Mouse (Mus musculus): ENCODE measurements around the gene Cc2d1a.

Gene Cc2d1a

GRCm38 (mm10) chr8:84103601-84104000, 44.1 kb downstream of the Cc2d1a start:
- DNase-seq: no peak

- DNase-seq: no peak
Measured at GRCm38 (mm10) chr8:84101476-84102270, 46.1 kb downstream of the Cc2d1a start.

GRCm38 (mm10) chr8:84098376-84098775, 49.4 kb downstream of the Cc2d1a start:
- no peak for DNase-seq

- DNase-seq: no peak
Measured at GRCm38 (mm10) chr8:84096061-84096460, 51.7 kb downstream of the Cc2d1a start.

GRCm38 (mm10) chr8:84090585-84090984, 57.2 kb downstream of the Cc2d1a start:
- DNase-seq: no peak

- no peak for DNase-seq
Measured at GRCm38 (mm10) chr8:84089277-84089676, 58.5 kb downstream of the Cc2d1a start.

- no peak for DNase-seq
Measured at GRCm38 (mm10) chr8:84087821-84088220, 59.9 kb downstream of the Cc2d1a start.

- DNase-seq: no peak
Measured at GRCm38 (mm10) chr8:84087156-84087555, 60.6 kb downstream of the Cc2d1a start.

GRCm38 (mm10) chr8:84084341-84085115, 63.2 kb downstream of the Cc2d1a start:
- DNase-seq: no peak

- no peak for DNase-seq
Measured at GRCm38 (mm10) chr8:84083829-84084241, 63.9 kb downstream of the Cc2d1a start.

Measured in thymus, postnatal 36 days (tissue).